Mouse (Mus musculus) ES-CJ7 (cell line): ENCODE results near the gene Pafah1b2.

Source experiments
- DNase-seq: peaks from one replicate; pipeline ENCODE4 v3.0.0; 2011; ENCODE audit warnings: low read depth, low spot score

Gene Pafah1b2

GRCm38 (mm10) chr9:46012091-46013008 is at the start of gene Pafah1b2, which contains the start of gene Sik3:
Gene Pafah1b2, minus strand, starts transcription at chr9:46012690.
Gene Sik3, plus strand, starts transcription at chr9:46012820.
- DNase-seq, result peak; percentile 95

- no peak for DNase-seq
Observed at GRCm38 (mm10) chr9:46061696-46062425, 49.4 kb upstream of the Pafah1b2 start.

- no peak for DNase-seq
Observed at GRCm38 (mm10) chr9:46060249-46060648, 47.8 kb upstream of the Pafah1b2 start.

- DNase-seq, result no peak
Observed at GRCm38 (mm10) chr9:46058065-46058464, 45.6 kb upstream of the Pafah1b2 start.

GRCm38 (mm10) chr9:46053014-46053666 is 40.6 kb upstream of the Pafah1b2 start:
- DNase-seq, result no peak

GRCm38 (mm10) chr9:46050203-46050602 is 37.7 kb upstream of the Pafah1b2 start:
- no peak for DNase-seq

- no peak for DNase-seq
Observed at GRCm38 (mm10) chr9:46049525-46049924, 37.0 kb upstream of the Pafah1b2 start.

- DNase-seq, result no peak
Observed at GRCm38 (mm10) chr9:46046724-46047517, 34.4 kb upstream of the Pafah1b2 start.

- DNase-seq, result no peak
Observed at GRCm38 (mm10) chr9:46043626-46044025, 31.1 kb upstream of the Pafah1b2 start.

- no peak for DNase-seq
Observed at GRCm38 (mm10) chr9:46042387-46042786, 29.9 kb upstream of the Pafah1b2 start.

GRCm38 (mm10) chr9:46041186-46041585 is 28.7 kb upstream of the Pafah1b2 start:
- DNase-seq, result no peak

GRCm38 (mm10) chr9:46038786-46039185 is 26.3 kb upstream of the Pafah1b2 start:
- no peak for DNase-seq

- no peak for DNase-seq
Observed at GRCm38 (mm10) chr9:46036881-46037280, 24.4 kb upstream of the Pafah1b2 start.

GRCm38 (mm10) chr9:46035290-46035871 is 22.9 kb upstream of the Pafah1b2 start:
- peak; percentile 59 for DNase-seq

- no peak for DNase-seq
Observed at GRCm38 (mm10) chr9:46033862-46034261, 21.4 kb upstream of the Pafah1b2 start.

GRCm38 (mm10) chr9:46033058-46033457 is 20.6 kb upstream of the Pafah1b2 start:
- DNase-seq, result no peak

- DNase-seq, result no peak
Observed at GRCm38 (mm10) chr9:46032190-46032589, 19.7 kb upstream of the Pafah1b2 start.

- DNase-seq, result peak; percentile 47
Observed at GRCm38 (mm10) chr9:46030968-46031367, 18.5 kb upstream of the Pafah1b2 start.

GRCm38 (mm10) chr9:46030184-46030583 is 17.7 kb upstream of the Pafah1b2 start:
- peak; percentile 73 for DNase-seq

GRCm38 (mm10) chr9:46029534-46029933 is 17.0 kb upstream of the Pafah1b2 start:
- DNase-seq, result peak; percentile 73

GRCm38 (mm10) chr9:46027994-46028393 is 15.5 kb upstream of the Pafah1b2 start:
- DNase-seq, result peak; percentile 50
